Mouse (Mus musculus) bone marrow macrophage, adult 2 months (primary cell): ENCODE measurements around the gene Tectb.

ENCODE experiments used
- CTCF ChIP-seq: IDR thresholded peaks from 2 replicates; pipeline ENCODE4 v1.5.1; 2012; ENCODE audit warnings: low read depth, mild to moderate bottlenecking, low read length, moderate library complexity
- POLR2A ChIP-seq: IDR thresholded peaks from 2 replicates; pipeline ENCODE4 v1.6.1; 2012; ENCODE audit warnings: mild to moderate bottlenecking, low read depth, low read length, borderline replicate concordance

- no peak for TF ChIP-seq CTCF
- TF ChIP-seq POLR2A, result no peak
These were observed 3.4 kb upstream of the Tectb start for GRCm38 (mm10) chr19:55177143-55177542.
